In the genomic region with DNA sequence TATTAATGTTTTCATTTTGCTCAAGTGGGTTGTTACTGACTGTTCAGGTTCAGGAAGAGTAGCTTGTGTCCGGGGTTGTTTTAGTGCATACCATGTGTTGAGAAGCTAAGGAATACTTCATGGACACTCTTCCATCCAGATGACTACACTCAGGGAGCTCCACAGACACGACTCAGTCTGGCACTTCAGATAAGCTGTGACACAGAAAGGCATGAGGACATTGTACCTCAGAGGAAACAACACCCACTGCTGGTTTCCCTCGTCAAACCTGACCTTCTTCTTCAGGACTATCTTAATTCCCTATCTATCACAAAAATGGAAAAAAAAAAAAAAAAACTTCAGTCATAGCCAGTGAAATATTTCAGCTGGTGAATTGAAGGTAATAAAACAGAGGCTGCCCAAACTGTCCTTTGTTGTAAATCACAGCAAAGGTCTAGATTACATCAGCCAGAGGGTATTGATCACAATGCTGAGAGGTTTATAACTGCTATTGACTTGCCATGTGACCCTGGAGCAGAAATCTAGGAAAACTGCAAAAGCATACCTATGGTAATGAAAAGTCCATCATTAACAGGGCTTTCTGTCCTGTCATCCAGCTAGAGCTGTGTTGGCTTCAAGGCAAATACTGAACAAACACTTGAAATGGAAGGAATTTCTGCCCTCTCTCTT, we compare ENCODE assay signal across 18 mouse cellular contexts.
"Had no signal": no experiment of that assay in that cellular context is flagged by ENCODE, and none has a peak within 500 bp of the region (broad histone marks: within the 10 kb centered on the region; RNA-seq: fewer than 3 reads in every experiment).

No protein-coding gene starts in this region.

- DNase-seq: kidney, adult 2 months; kidney, postnatal 25 days; layer of hippocampus, adult 9-11 months; lung, adult 2 months; retina, postnatal 1 day; right cerebral cortex, postnatal 25 days; spleen, adult 18-20 months; thymus, postnatal 25 days had no signal

- H3K4me3 ChIP-seq: layer of hippocampus, adult 2 months; megakaryocyte, embryonic 14.5 days; midbrain, embryonic 10.5 days; midbrain, embryonic 15.5 days; stomach, embryonic 15.5 days had no signal

- ATAC-seq: hindbrain, postnatal 0 days; inflammation-experienced regulatory T-cells, adult 6 months; lung, postnatal 0 days; midbrain, embryonic 15.5 days had no signal

- H3K9ac ChIP-seq: liver, embryonic 14.5 days; midbrain, embryonic 15.5 days; stomach, embryonic 15.5 days had no signal

- H3K9me3 ChIP-seq: midbrain, embryonic 15.5 days; stomach, embryonic 15.5 days had no signal

- H3K36me3 ChIP-seq: midbrain, embryonic 10.5 days; midbrain, embryonic 15.5 days had no signal

- H3K27ac ChIP-seq: hindbrain, postnatal 0 days; kidney, postnatal 0 days; layer of hippocampus, adult 2 months; liver, embryonic 14.5 days; midbrain, embryonic 10.5 days; midbrain, embryonic 15.5 days; stomach, embryonic 15.5 days had no signal

- H3K27me3 ChIP-seq: midbrain, embryonic 15.5 days; stomach, embryonic 15.5 days had no signal

- H3K4me2 ChIP-seq: midbrain, embryonic 15.5 days; stomach, embryonic 15.5 days had no signal

- H3K4me1 ChIP-seq: megakaryocyte, embryonic 14.5 days; midbrain, embryonic 10.5 days; midbrain, embryonic 15.5 days; stomach, embryonic 15.5 days had no signal
